Mouse (Mus musculus): ENCODE data around the gene Spata31d1a. TPM values are rescaled to one million over a fixed set of nuclear protein-coding genes. Genes with fewer than 3 reads are reported as not detected.

Spata31d1a gene
- polyA plus RNA-seq, 1 experiment from 2014 or later: not detected

DNA sequence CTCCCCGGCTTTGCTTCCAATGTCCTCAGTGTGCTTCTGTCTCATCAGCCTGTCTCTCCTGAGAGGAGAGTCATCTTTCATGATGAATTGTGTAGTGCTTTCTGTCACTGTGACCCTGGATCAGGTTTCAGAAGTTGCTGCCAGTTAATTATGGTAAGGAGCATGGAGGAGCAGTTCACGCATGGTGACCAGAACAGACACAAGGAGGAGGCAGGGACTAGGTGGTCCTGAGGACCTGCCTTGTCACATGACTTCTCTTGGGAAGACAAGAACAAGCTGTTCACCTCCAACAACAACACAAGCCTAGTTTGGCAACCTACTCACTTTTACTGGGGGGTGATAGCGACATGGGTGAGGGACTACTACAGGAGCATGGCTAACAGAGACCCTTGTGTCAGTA lies 57.0 kb downstream of the Spata31d1a start:
- Histone ChIP-seq H3K4me3 (ENCODE audit: low read length) (no peak overlapping the region), H3K27ac (ENCODE audit: low read length) (no peak overlapping the region), H3K9me3 (ENCODE audit: control insufficient read depth, low read length) (no peaks in the 10 kb centered on the region), H3K27me3 (ENCODE audit: control insufficient read depth, insufficient read depth, low read depth, low read length) (no peaks in the 10 kb centered on the region), H3K9ac (ENCODE audit: low read length) (no peak overlapping the region), H3K36me3 (ENCODE audit: control insufficient read depth, insufficient read depth, low read length) (no peaks in the 10 kb centered on the region), H3K4me2 (ENCODE audit: low read depth, low read length) (no peak overlapping the region), H3K4me1 (replicated peaks; ENCODE audit: control insufficient read depth, insufficient read depth, low read length) (no peaks in the 10 kb centered on the region)
- ATAC-seq (ENCODE audit: low read depth): no peak
- 70% methylated on average over 3 of the region's 3 CpGs for WGBS

- no peaks in the 10 kb centered on the region for H3K9me3 ChIP-seq (ENCODE audit: control insufficient read depth, low read length)
- no peaks in the 10 kb centered on the region for H3K4me1 ChIP-seq (replicated peaks; ENCODE audit: control insufficient read depth, insufficient read depth, low read length)
- H3K36me3 ChIP-seq (ENCODE audit: control insufficient read depth, insufficient read depth, low read length): no peaks in the 10 kb centered on the region
- no peaks in the 10 kb centered on the region for H3K27me3 ChIP-seq (ENCODE audit: control insufficient read depth, insufficient read depth, low read depth, low read length)
- no peak for ATAC-seq (ENCODE audit: low read depth)
- H3K4me3 ChIP-seq (ENCODE audit: low read length): no peak overlapping the region
- no peak overlapping the region for H3K4me2 ChIP-seq (ENCODE audit: low read depth, low read length)
- H3K27ac ChIP-seq (ENCODE audit: low read length): no peak overlapping the region
- WGBS: 74% methylated on average over 5 of the region's 5 CpGs
- H3K9ac ChIP-seq (ENCODE audit: low read length): no peak overlapping the region
These were observed 57.5 kb downstream of the Spata31d1a start for GRCm38 (mm10) chr13:59652651-59653050.

Other genes with a start within 250 kb of the Spata31d1a start
- 17.8 and 19.3 TPM in 2 replicates for gene Agtpbp1, start 125.1 kb downstream of the Spata31d1a start, polyA plus RNA-seq (2015; fragmentation: Nextera tagmentation; extraction: Ambion mirVana)
- 88.8 and 96.9 TPM in 2 replicates for gene Naa35, start 125.1 kb downstream of the Spata31d1a start, polyA plus RNA-seq (2015; fragmentation: Nextera tagmentation; extraction: Ambion mirVana)
- 34.5 and 36.9 TPM in 2 replicates for gene Golm1, start 34.5 kb downstream of the Spata31d1a start, polyA plus RNA-seq (2015; fragmentation: Nextera tagmentation; extraction: Ambion mirVana)
- gene 4921517D22Rik, start 16.2 kb downstream of the Spata31d1a start, polyA plus RNA-seq (2015; fragmentation: Nextera tagmentation; extraction: Ambion mirVana): not detected in 2 replicates
- not detected in 2 replicates for gene Spata31d1b, start 2.0 kb upstream of the Spata31d1a start, polyA plus RNA-seq (2015; fragmentation: Nextera tagmentation; extraction: Ambion mirVana)
- not detected in 2 replicates for gene Spata31d1d, start 21.4 kb upstream of the Spata31d1a start, polyA plus RNA-seq (2015; fragmentation: Nextera tagmentation; extraction: Ambion mirVana)
- gene 1700014D04Rik, start 36.4 kb upstream of the Spata31d1a start, polyA plus RNA-seq (2015; fragmentation: Nextera tagmentation; extraction: Ambion mirVana): 0.24 and 0.29 TPM in 2 replicates
- 168 and 183 TPM in 2 replicates for gene Isca1, start 59.5 kb upstream of the Spata31d1a start, polyA plus RNA-seq (2015; fragmentation: Nextera tagmentation; extraction: Ambion mirVana)
- gene Gm49354, start 71.9 kb upstream of the Spata31d1a start, polyA plus RNA-seq (2015; fragmentation: Nextera tagmentation; extraction: Ambion mirVana): not detected in 2 replicates
- 46.8 and 50.7 TPM in 2 replicates for gene Tut7, start 112.8 kb upstream of the Spata31d1a start, polyA plus RNA-seq (2015; fragmentation: Nextera tagmentation; extraction: Ambion mirVana)